Mouse (Mus musculus) left cerebral cortex, postnatal 25 days (tissue): ENCODE data around the gene Pik3r6. TPM values are rescaled to one million over a fixed set of nuclear protein-coding genes. Genes with fewer than 3 reads are reported as not detected.

Experiments used
- DNase-seq, 2 experiments: peaks; one replicate each; pipeline ENCODE4 v3.0.0; 2022; ENCODE audit warnings: low spot score in 2 of 2, mixed read lengths in 1 of 2
- intact Hi-C: fragments of 180-260 bp; cut with DNase I; formaldehyde crosslinking; loops from one replicate; pipeline ENCODE4 v1.15.1; 2025
- total RNA-seq, 2 experiments: library from RNA; stranded (reverse); gene quantifications; 2 replicates each; pipeline ENCODE4 v1.2.3; 2021

Gene Pik3r6
- total RNA-seq, 2 experiments from 2014 or later: 2.8 to 4.0 TPM

DNA sequence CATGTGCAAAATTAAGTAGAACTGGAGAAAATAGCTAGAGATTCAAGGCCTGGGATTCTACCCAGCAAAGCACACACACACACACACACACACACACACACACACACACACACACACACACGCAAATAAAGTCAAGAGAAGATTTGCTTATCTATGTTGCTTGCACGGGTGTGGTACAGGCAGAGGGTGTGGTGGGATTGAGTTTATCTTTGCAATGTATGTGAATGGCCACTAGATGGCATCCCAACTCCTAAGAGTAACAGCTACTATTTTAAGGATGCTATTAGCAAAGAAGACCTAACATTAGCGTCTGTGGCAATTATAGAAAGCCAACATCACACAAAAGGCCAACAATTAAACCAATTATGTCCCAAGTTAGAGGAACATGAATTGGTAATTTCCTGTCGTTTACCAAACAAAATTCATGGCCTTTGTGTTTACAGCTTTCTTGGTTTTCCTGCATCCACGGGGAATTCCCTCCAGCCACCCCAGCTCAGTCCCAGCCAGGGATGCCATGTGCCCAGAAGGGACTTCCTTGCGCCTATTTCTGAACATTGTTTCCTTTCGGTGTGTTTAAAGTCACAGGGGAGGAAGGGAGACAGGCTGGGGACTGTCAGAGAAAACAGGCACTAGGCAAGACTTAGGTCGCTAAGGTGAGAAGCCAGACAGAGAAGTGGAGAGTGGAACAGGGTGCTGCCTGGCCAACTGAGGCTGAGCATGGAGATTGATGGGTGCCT is 17.4 kb upstream of the Pik3r6 start:
- intact Hi-C loops: loop anchor here (2.0 to 10.0 kb wide), 3 partner anchors 67 to 389 kb away; partner anchors contain the start of gene Ndel1

GRCm38 (mm10) chr11:68486093-68486492 is 16.7 kb upstream of the Pik3r6 start:
- DNase-seq: no peak
- intact Hi-C loops: loop anchor here (10.0 kb wide), 2 partner anchors 319 to 389 kb away; partner anchors contain the start of gene Ndel1

More for the DNA sequence above, 17.4 kb upstream of the Pik3r6 start:
- peak; percentile 54 to 72 for DNase-seq

DNA sequence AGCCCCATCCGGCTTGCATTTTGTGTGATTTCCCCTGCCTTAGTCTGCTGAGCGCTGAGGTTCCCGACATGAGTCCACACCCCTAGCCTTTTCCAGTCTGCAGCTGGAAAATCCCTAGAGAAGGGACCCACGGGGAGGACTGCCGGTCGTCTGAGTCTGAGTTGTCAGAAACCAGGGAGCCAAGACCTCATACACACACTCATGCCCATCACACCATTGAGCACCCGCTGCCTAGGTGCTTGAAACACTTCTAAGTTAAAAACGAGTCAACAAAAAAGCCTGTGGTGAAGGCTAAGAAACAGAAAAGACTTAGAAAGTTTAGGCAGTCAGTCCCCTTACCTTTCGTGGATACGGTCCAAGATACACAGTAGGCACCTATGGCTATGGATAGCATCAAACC is 15.1 kb upstream of the Pik3r6 start:
- intact Hi-C loops: loop anchor here (10.0 kb wide), 2 partner anchors 317 to 387 kb away; partner anchors contain the start of gene Ndel1
- DNase-seq: no peak

- no peak for DNase-seq
Measured at GRCm38 (mm10) chr11:68488256-68488824, 14.5 kb upstream of the Pik3r6 start.

DNA sequence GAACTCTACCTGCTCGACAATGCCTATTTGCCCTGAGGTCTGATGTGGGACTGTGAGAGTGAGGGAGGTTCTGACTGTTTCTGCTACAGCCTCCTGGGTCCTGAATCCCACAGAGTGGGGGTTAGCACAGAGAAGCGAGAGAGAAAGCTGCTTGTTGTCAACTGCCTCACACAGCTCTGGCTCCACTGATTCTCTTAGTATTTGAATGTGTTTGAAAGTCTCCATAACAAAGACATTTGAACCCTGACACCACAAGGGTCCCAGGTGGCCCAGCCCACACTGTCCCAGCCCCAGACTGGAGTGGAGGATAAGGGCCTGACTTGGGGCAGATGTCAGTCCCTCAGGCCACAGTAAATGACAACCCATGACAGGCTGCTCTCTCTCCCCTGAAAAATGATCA is 13.6 kb upstream of the Pik3r6 start:
- intact Hi-C loops: loop anchor here (10.0 kb wide), 2 partner anchors 316 to 386 kb away; partner anchors contain the start of gene Ndel1
- no peak for DNase-seq

More at GRCm38 (mm10) chr11:68488256-68488824, 14.5 kb upstream of the Pik3r6 start:
- intact Hi-C loops: loop anchor here (10.0 kb wide), 2 partner anchors 316 to 386 kb away; partner anchors contain the start of gene Ndel1

- intact Hi-C loops: no loop called here
- no peak for DNase-seq
Measured at GRCm38 (mm10) chr11:68492592-68492991, 10.2 kb upstream of the Pik3r6 start.

GRCm38 (mm10) chr11:68493760-68494159 is 9.1 kb upstream of the Pik3r6 start:
- intact Hi-C loops: no loop called here
- no peak for DNase-seq

- intact Hi-C loops: no loop called here
- DNase-seq: no peak
Measured at GRCm38 (mm10) chr11:68497081-68497480, 5.7 kb upstream of the Pik3r6 start.

GRCm38 (mm10) chr11:68498517-68498916 is 4.3 kb upstream of the Pik3r6 start:
- intact Hi-C loops: no loop called here
- no peak for DNase-seq

- no peak for DNase-seq
- intact Hi-C loops: no loop called here
Measured at GRCm38 (mm10) chr11:68498999-68499699, 3.7 kb upstream of the Pik3r6 start.

DNA sequence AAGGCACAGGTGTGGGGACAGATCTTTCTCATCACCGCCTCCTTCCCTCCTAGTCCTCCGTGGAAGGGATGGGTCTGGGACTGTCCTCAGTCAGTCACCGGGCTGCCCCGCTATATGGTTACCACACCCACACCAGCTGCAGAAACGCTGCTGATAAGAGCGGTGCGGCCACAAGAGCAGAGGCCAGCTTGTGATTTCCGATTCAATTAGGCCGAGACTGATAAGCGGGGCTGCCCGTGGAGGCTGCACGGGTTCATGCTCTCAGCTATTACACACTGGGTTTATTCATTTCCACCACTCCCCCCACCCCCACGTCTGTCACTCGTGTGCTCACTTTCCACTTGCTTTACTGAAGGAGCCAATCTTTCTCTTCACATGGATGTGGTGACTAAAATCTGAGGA is 1.9 kb upstream of the Pik3r6 start:
- DNase-seq: no peak
- intact Hi-C loops: no loop called here

- intact Hi-C loops: no loop called here
- no peak for DNase-seq
Measured at GRCm38 (mm10) chr11:68502408-68502807, 411 bp upstream of the Pik3r6 start.

GRCm38 (mm10) chr11:68504913-68505312 is 2.1 kb downstream of the Pik3r6 start:
- intact Hi-C loops: no loop called here

GRCm38 (mm10) chr11:68507246-68507645 is 4.4 kb downstream of the Pik3r6 start:
- intact Hi-C loops: no loop called here
- no peak for DNase-seq

More at GRCm38 (mm10) chr11:68504913-68505312, 2.1 kb downstream of the Pik3r6 start:
- DNase-seq: no peak

- no peak for DNase-seq
- intact Hi-C loops: no loop called here
Measured at GRCm38 (mm10) chr11:68508619-68509018, 5.8 kb downstream of the Pik3r6 start.

DNA sequence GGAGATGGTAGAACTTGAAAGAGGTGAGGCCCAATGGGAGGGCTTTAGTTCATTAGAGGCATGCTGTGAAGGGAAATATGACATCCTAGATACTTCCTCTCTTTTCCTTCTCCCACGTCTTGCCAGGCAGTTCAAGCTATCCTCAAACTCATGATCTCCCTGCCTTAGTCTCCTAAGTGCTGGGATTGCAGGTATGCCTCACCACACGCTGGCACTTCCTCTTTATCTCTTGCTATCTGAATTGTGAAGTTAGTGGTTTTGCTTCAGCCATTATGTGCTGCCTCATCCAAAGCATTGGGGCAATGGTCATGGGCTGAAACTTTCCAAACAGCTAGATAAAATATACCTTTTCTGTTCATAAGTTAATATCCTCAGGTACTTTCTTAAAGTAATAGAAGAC is 6.4 kb downstream of the Pik3r6 start:
- intact Hi-C loops: no loop called here
- DNase-seq: no peak

DNA sequence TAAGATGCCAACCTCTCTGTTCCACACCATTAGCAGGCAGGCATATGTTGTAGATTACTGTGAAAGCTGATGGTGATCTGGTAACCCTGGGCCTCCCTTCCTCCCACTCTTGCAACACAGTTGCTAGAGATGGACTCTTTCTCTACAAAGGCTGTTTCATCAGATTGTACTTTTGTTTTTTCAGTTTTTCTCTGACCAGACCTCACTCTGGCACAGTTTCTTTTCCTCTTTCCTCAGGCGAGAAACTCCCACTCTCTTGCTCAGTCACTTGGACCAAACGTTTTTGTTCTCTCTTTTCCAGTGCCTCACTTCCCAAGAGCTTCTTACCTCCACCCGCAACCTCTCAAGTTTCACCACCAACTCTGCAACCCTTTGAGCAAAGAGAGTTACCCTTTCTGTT is 11.2 kb downstream of the Pik3r6 start:
- intact Hi-C loops: no loop called here
- DNase-seq: peak in 1 of 2 experiments; percentile 49

DNA sequence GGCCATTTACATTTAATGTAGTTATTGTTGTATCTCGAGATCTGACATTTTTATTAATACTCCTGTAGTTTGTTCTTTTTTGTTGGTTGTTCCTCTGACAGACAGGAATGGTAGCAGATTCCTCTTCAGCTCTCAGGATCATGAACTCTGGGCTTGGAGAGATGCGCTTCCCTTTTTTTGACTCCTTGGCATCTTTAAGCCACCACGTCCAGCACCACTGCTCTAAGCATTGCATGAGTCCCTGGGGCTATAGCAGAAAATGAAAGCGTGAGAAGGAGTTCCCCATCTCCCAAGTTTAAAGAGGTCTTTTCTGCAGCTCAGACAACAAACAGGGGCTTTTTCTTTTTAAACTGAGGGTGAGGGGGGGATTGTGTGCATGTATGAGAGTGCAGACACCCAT is 16.5 kb downstream of the Pik3r6 start:
- intact Hi-C loops: no loop called here
- DNase-seq: no peak

DNA sequence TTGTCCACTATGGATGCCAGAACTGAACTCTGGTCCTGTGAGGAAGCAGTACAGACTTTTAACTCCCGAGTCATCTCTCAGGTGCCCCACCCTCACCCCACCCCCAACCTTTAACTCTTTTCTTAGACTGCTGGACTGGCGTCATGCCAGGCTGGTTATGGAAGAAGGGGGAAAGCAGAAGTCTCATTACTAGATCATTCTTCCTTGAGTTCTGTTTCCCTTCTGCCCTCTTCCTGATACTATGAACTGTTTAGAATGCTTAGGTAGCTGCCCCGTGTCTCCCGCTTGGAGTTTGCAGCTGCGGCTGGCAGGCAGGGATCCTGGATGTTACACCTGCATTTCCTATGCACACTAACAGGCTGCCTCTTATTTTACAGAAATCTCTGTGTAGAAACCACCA is 17.0 kb downstream of the Pik3r6 start:
- intact Hi-C loops: no loop called here
- no peak for DNase-seq

GRCm38 (mm10) chr11:68520439-68520838 is 17.6 kb downstream of the Pik3r6 start:
- intact Hi-C loops: no loop called here
- no peak for DNase-seq
